Mouse (Mus musculus): ENCODE measurements around the gene Ccdc117. TPM values are rescaled to one million over a fixed set of nuclear protein-coding genes. Genes with fewer than 3 reads are reported as not detected.

Ccdc117 gene
- polyA plus RNA-seq, 1 experiment from 2014 or later, result 20.8 TPM

- no peaks in the 10 kb centered on the region for H3K27me3 ChIP-seq
- 70% methylated on average over 5 of the region's 5 CpGs for WGBS
- H3K4me2 ChIP-seq, result no peak overlapping the region
- ATAC-seq (ENCODE audit: borderline replicate concordance, extremely low read depth, low FRiP score, low TSS enrichment), result no peak
- H3K9ac ChIP-seq, result no peak overlapping the region
- H3K4me1 ChIP-seq, result no peaks in the 10 kb centered on the region
- H3K27ac ChIP-seq, result no peak overlapping the region
- no peak overlapping the region for H3K4me3 ChIP-seq
- H3K9me3 ChIP-seq, result no peaks in the 10 kb centered on the region
- peaks cover 83% of the 10 kb centered on the region for H3K36me3 ChIP-seq
Observed at GRCm38 (mm10) chr11:5530172-5530571, 11.8 kb downstream of the Ccdc117 start.

- WGBS, result 50% methylated on average over 5 of the region's 5 CpGs
Observed at GRCm38 (mm10) chr11:5528841-5529240, 13.1 kb downstream of the Ccdc117 start.

GRCm38 (mm10) chr11:5527865-5528523 is 14.0 kb downstream of the Ccdc117 start:
- Histone ChIP-seq H3K4me3 (no peak overlapping the region), H3K9ac (no peak overlapping the region), H3K27ac (no peak overlapping the region), H3K4me1 (peaks cover 9% of the 10 kb centered on the region), H3K36me3 (peaks cover 83% of the 10 kb centered on the region), H3K27me3 (no peaks in the 10 kb centered on the region), H3K4me2 (no peak overlapping the region), H3K9me3 (no peaks in the 10 kb centered on the region)
- WGBS, result 78% methylated on average over 5 of the region's 5 CpGs
- ATAC-seq (ENCODE audit: borderline replicate concordance, extremely low read depth, low FRiP score, low TSS enrichment), result no peak

More at GRCm38 (mm10) chr11:5528841-5529240, 13.1 kb downstream of the Ccdc117 start:
- Histone ChIP-seq H3K27ac (no peak overlapping the region), H3K4me1 (0 out of 2 replicates have a peak, but pooled peaks cover under 1% of the 10 kb centered on the region), H3K4me3 (no peak overlapping the region), H3K4me2 (no peak overlapping the region), H3K36me3 (peaks cover 83% of the 10 kb centered on the region), H3K9ac (no peak overlapping the region), H3K27me3 (no peaks in the 10 kb centered on the region), H3K9me3 (no peaks in the 10 kb centered on the region)
- ATAC-seq (ENCODE audit: borderline replicate concordance, extremely low read depth, low FRiP score, low TSS enrichment), result no peak

GRCm38 (mm10) chr11:5526573-5527439 is 15.2 kb downstream of the Ccdc117 start:
- Histone ChIP-seq H3K27me3 (no peaks in the 10 kb centered on the region), H3K4me2 (no peak overlapping the region), H3K9me3 (no peaks in the 10 kb centered on the region), H3K4me1 (peaks cover 20% of the 10 kb centered on the region), H3K4me3 (no peak overlapping the region), H3K36me3 (peaks cover 78% of the 10 kb centered on the region), H3K27ac (no peak overlapping the region), H3K9ac (no peak overlapping the region)
- ATAC-seq (ENCODE audit: borderline replicate concordance, extremely low read depth, low FRiP score, low TSS enrichment), result no peak
- WGBS, result 84% methylated on average over 7 of the region's 7 CpGs

GRCm38 (mm10) chr11:5525418-5525817 is 16.6 kb downstream of the Ccdc117 start:
- Histone ChIP-seq H3K36me3 (peaks cover 64% of the 10 kb centered on the region), H3K9me3 (no peaks in the 10 kb centered on the region), H3K27me3 (no peaks in the 10 kb centered on the region), H3K9ac (no peak overlapping the region), H3K4me2 (no peak overlapping the region), H3K27ac (no peak overlapping the region), H3K4me1 (peaks cover 20% of the 10 kb centered on the region), H3K4me3 (no peak overlapping the region)
- WGBS, result 78% methylated on average over 4 of the region's 4 CpGs
- no peak for ATAC-seq (ENCODE audit: borderline replicate concordance, extremely low read depth, low FRiP score, low TSS enrichment)

GRCm38 (mm10) chr11:5522798-5523415 is 19.1 kb downstream of the Ccdc117 start:
- Histone ChIP-seq H3K4me2 (peak overlapping the region; percentile 76), H3K4me1 (peaks cover 21% of the 10 kb centered on the region), H3K9ac (no peak overlapping the region), H3K27ac (no peak overlapping the region), H3K4me3 (peak overlapping the region; percentile 88; the same call in 1 of the 2 replicates), H3K9me3 (no peaks in the 10 kb centered on the region), H3K36me3 (peaks cover 51% of the 10 kb centered on the region), H3K27me3 (no peaks in the 10 kb centered on the region)
- WGBS, result 84% methylated on average over 11 of the region's 11 CpGs
- ATAC-seq (ENCODE audit: borderline replicate concordance, extremely low read depth, low FRiP score, low TSS enrichment), result no peak

GRCm38 (mm10) chr11:5521516-5522291 is 20.3 kb downstream of the Ccdc117 start:
- ATAC-seq (ENCODE audit: borderline replicate concordance, extremely low read depth, low FRiP score, low TSS enrichment), result 0 out of 2 replicates have a peak, but pooled peaks have one; percentile 6
- under 1% methylated on average over 34 of the region's 34 CpGs for WGBS
- no peaks in the 10 kb centered on the region for H3K9me3 ChIP-seq

GRCm38 (mm10) chr11:5521266-5521515 is 20.8 kb downstream of the Ccdc117 start:
- Histone ChIP-seq H3K36me3 (peaks cover 39% of the 10 kb centered on the region), H3K27me3 (no peaks in the 10 kb centered on the region), H3K4me3 (peak overlapping the region; percentile 88), H3K9me3 (no peaks in the 10 kb centered on the region), H3K9ac (peak overlapping the region; percentile 99), H3K27ac (peak overlapping the region; percentile 94), H3K4me1 (peaks cover 23% of the 10 kb centered on the region), H3K4me2 (peak overlapping the region; percentile 76)
- WGBS, result 0% methylated on average over 13 of the region's 13 CpGs
- peak; percentile 27; the same call in 1 of the 2 replicates for ATAC-seq (ENCODE audit: borderline replicate concordance, extremely low read depth, low FRiP score, low TSS enrichment)

More at GRCm38 (mm10) chr11:5521516-5522291, 20.3 kb downstream of the Ccdc117 start:
- Histone ChIP-seq H3K4me2 (peak overlapping the region; percentile 76), H3K27me3 (no peaks in the 10 kb centered on the region), H3K4me1 (peaks cover 23% of the 10 kb centered on the region), H3K36me3 (peaks cover 44% of the 10 kb centered on the region), H3K4me3 (peak overlapping the region; percentile 88), H3K27ac (peak overlapping the region; percentile 94), H3K9ac (peak overlapping the region; percentile 99)

- Histone ChIP-seq H3K4me2 (peak within 1 kb of the TSS; percentile 76), H3K4me3 (peak within 1 kb of the TSS; percentile 88), H3K27me3 (no peaks in the 10 kb centered on the region), H3K9me3 (no peaks in the 10 kb centered on the region), H3K27ac (peak within 1 kb of the TSS; percentile 94), H3K4me1 (peaks cover 23% of the 10 kb centered on the region), H3K9ac (peak within 1 kb of the TSS; percentile 99), H3K36me3 (peaks cover 33% of the 10 kb centered on the region)
- WGBS, result 0% methylated on average over 66 of the region's 72 CpGs
- ATAC-seq (ENCODE audit: borderline replicate concordance, extremely low read depth, low FRiP score, low TSS enrichment), result peak; percentile 99
Observed at GRCm38 (mm10) chr11:5520412-5521265, 21.3 kb downstream of the Ccdc117 start, which contains the start of gene Xbp1. TSS of gene Xbp1 (plus strand) at chr11:5520659.

GRCm38 (mm10) chr11:5519681-5520080 is 22.3 kb downstream of the Ccdc117 start:
- Histone ChIP-seq H3K4me1 (peaks cover 23% of the 10 kb centered on the region), H3K27me3 (no peaks in the 10 kb centered on the region), H3K27ac (peak overlapping the region; percentile 94), H3K36me3 (peaks cover 23% of the 10 kb centered on the region), H3K4me2 (peak overlapping the region; percentile 76; the same call in 1 of the 2 replicates), H3K9ac (0 out of 2 replicates have a peak overlapping the region, but pooled peaks have one; percentile 58), H3K9me3 (no peaks in the 10 kb centered on the region), H3K4me3 (no peak overlapping the region)
- 84% methylated on average over 3 of the region's 3 CpGs for WGBS
- ATAC-seq (ENCODE audit: borderline replicate concordance, extremely low read depth, low FRiP score, low TSS enrichment), result no peak

Measured in lung, embryonic 15.5 days (tissue).